Mouse (Mus musculus) G1E (cell line): ENCODE data around the gene Nagpa. TPM values are rescaled to one million over a fixed set of nuclear protein-coding genes. Genes with fewer than 3 reads are reported as not detected.

Experiments
- ATAC-seq: 2 replicates; pipeline ENCODE4 v1.8.0; 2016; ENCODE audit warnings: mild to moderate bottlenecking; ENCODE audit not compliant: insufficient number of reproducible peaks, poor library complexity, low FRiP score, severe bottlenecking; ENCODE audit errors: extremely low read depth
- DNase-seq: peaks from one replicate; pipeline ENCODE4 v3.0.0; 2012; ENCODE audit warnings: low spot score
- H3K27me3 ChIP-seq: 2 replicates; pipeline ENCODE4 v1.6.1; 2012; ENCODE audit warnings: mild to moderate bottlenecking, low read length, inconsistent platforms; ENCODE audit not compliant: insufficient read depth
- H3K36me3 ChIP-seq: replicated peaks from 2 replicates; pipeline ENCODE3; 2012; ENCODE audit warnings: mild to moderate bottlenecking, inconsistent platforms
- H3K4me1 ChIP-seq: 2 replicates; pipeline ENCODE4 v1.6.1; 2012; ENCODE audit warnings: low read depth, low read length, inconsistent platforms, mixed read lengths; ENCODE audit not compliant: insufficient read depth
- H3K4me3 ChIP-seq: 2 replicates; pipeline ENCODE4 v1.5.1; 2012; ENCODE audit warnings: low read depth, mild to moderate bottlenecking, inconsistent platforms, low read length, moderate library complexity, mixed read lengths
- H3K9me3 ChIP-seq: replicated peaks from 2 replicates; pipeline ENCODE4 v1.6.1; 2012; ENCODE audit warnings: inconsistent platforms
- CTCF ChIP-seq: IDR thresholded peaks from 2 replicates; pipeline ENCODE4 v1.5.1; 2012; ENCODE audit warnings: low read depth, low read length, inconsistent platforms, mixed read lengths
- GATA1 ChIP-seq: IDR thresholded peaks from 2 replicates; pipeline ENCODE4 v1.6.1; 2012; ENCODE audit warnings: borderline replicate concordance, low read length, inconsistent platforms, mixed read lengths
- GATA2 ChIP-seq: IDR thresholded peaks from 2 replicates; pipeline ENCODE4 v1.6.1; 2012; ENCODE audit warnings: low read depth, low read length, inconsistent platforms, borderline replicate concordance
- POLR2AphosphoS5 ChIP-seq: IDR thresholded peaks from 2 replicates; pipeline ENCODE4 v1.6.1; 2012; ENCODE audit warnings: low read depth, low read length, inconsistent platforms; ENCODE audit not compliant: insufficient replicate concordance
- TAL1 ChIP-seq: conservative IDR thresholded peaks from 2 replicates; pipeline ENCODE4 v1.6.1; 2012; ENCODE audit warnings: low read depth, low read length, inconsistent platforms, mixed read lengths
- polyA plus RNA-seq: library from polyadenylated mRNA; stranded (reverse); fragments of >175 nt; gene quantifications from 2 replicates; pipeline ENCODE4 v1.2.3, GENCODE M21; 2012
- total RNA-seq, 2 experiments: library from RNA; stranded (forward) in 1 of 2; stranded (reverse) in 1 of 2; fragments of 200-1000 nt in 1 of 2; fragments of >200 nt in 1 of 2; fragmentation: Nextera tagmentation in 1 of 2; gene quantifications; 2 replicates each; pipeline ENCODE4 v1.2.3; 2014 to 2017

Gene Nagpa
- total and polyA plus RNA-seq, 3 experiments = 9.7 to 31.3 (median 22.0) TPM

- H3K9me3 ChIP-seq = no peaks in the 10 kb centered on the region
- ATAC-seq = no peak
- TF ChIP-seq CTCF (no peak), GATA2 (no peak), POLR2AphosphoS5 (no peak)
- peaks cover 5% of the 10 kb centered on the region; the same call in 1 of the 2 replicates for H3K27me3 ChIP-seq
- no peak for DNase-seq
- H3K4me1 ChIP-seq = peaks cover 26% of the 10 kb centered on the region
- H3K4me3 ChIP-seq = no peak overlapping the region
- peaks cover 32% of the 10 kb centered on the region for H3K36me3 ChIP-seq
Measured at GRCm38 (mm10) chr16:5205431-5205970, 1.7 kb upstream of the Nagpa start.

GRCm38 (mm10) chr16:5203200-5203599 is 612 bp downstream of the Nagpa start:
- peak overlapping the region; percentile 97 for H3K4me3 ChIP-seq
- H3K4me1 ChIP-seq = peaks cover 21% of the 10 kb centered on the region
- H3K36me3 ChIP-seq = peaks cover 55% of the 10 kb centered on the region
- peak; percentile 48 for DNase-seq
- H3K9me3 ChIP-seq = no peaks in the 10 kb centered on the region
- H3K27me3 ChIP-seq = no peaks in the 10 kb centered on the region
- no peak for ATAC-seq
- no peak for TF ChIP-seq POLR2AphosphoS5
- no peak for TF ChIP-seq TAL1
- TF ChIP-seq GATA2 = no peak
- no peak for TF ChIP-seq CTCF
- TF ChIP-seq GATA1 = no peak

DNA sequence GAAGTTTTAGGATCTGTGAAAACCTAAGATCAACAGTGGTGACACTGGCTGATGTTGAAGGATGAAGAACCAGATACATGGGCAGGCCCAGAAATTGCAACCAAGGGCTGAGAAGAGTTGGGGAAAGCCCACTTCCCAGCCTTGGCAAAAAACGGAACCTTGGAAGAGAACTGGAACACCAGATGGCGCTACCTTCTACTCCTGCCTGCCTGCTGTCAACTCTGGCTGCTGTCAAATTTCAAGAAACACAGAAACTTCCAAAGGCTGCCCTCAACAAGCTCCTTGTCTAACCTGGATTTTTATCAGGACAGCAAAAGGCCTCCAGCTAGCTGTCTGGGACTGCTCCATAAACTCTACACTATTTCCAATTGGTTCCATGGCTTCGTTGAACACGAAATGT is 1.1 kb downstream of the Nagpa start:
- peaks cover 21% of the 10 kb centered on the region for H3K4me1 ChIP-seq
- peak overlapping the region; percentile 97 for H3K4me3 ChIP-seq
- no peak; the same call in 1 of the 2 replicates for ATAC-seq
- peak; percentile 71 for DNase-seq
- peaks cover 60% of the 10 kb centered on the region for H3K36me3 ChIP-seq
- H3K27me3 ChIP-seq = no peaks in the 10 kb centered on the region
- TF ChIP-seq GATA2 (no peak), CTCF (no peak), POLR2AphosphoS5 (no peak), TAL1 (no peak)
- no peaks in the 10 kb centered on the region for H3K9me3 ChIP-seq

DNA sequence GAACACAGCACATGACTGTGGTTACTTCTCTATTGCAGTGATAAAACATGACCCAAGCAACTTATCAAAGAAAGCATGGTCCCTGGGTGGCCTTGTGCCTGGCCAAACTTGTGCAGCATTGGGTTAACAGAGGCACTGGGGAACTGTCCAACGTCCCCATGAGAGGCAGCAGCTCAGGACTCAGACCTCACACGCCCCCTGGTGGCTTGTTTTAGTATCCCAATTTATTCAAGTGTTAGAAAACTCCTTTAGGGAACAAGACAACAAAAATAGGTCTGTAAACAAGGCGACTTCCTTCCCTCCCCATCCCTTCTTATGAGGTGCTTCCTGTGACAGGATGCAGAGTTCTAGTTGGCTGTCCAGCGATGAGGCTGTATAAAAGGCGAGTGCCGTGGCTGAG is 8.7 kb downstream of the Nagpa start:
- no peak overlapping the region for H3K4me3 ChIP-seq
- no peaks in the 10 kb centered on the region; the same call in 1 of the 2 replicates for H3K4me1 ChIP-seq
- H3K9me3 ChIP-seq = no peaks in the 10 kb centered on the region
- peaks cover 54% of the 10 kb centered on the region for H3K36me3 ChIP-seq
- TF ChIP-seq CTCF (peak; percentile 54; the same call in 1 of the 2 replicates), TAL1 (no peak), POLR2AphosphoS5 (no peak), GATA2 (no peak)
- peak; percentile 52 for DNase-seq
- peaks cover 3% of the 10 kb centered on the region; the same call in 1 of the 2 replicates for H3K27me3 ChIP-seq
- peak; percentile 45; the same call in 1 of the 2 replicates for ATAC-seq

DNA sequence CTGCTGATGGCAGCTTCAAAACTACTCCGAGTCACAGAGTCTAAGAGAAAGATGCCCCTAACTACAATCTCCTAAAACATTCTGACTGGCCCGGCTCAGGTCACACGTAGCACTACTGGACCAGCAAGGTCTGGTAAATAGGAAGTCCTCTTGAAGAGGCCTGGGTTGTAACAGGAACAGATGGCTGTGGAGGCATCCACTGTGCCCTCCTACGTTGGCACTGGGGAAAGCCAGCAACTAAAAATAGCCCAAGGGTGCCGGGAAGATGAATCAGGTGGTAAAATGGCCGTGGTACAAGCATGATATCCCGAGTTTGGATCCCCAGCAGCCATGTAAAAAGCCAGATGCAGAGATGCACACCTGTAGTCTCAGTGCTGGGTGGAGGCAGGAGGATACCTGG is 17.6 kb downstream of the Nagpa start:
- Histone ChIP-seq H3K27me3 (peaks cover 19% of the 10 kb centered on the region), H3K36me3 (no peaks in the 10 kb centered on the region), H3K9me3 (no peaks in the 10 kb centered on the region), H3K4me1 (no peaks in the 10 kb centered on the region), H3K4me3 (no peak overlapping the region)
- TF ChIP-seq GATA1 (no peak), POLR2AphosphoS5 (no peak), TAL1 (no peak), CTCF (no peak), GATA2 (no peak)
- DNase-seq (no peak), ATAC-seq (no peak)

GRCm38 (mm10) chr16:5185691-5186090 is 18.1 kb downstream of the Nagpa start:
- no peaks in the 10 kb centered on the region for H3K36me3 ChIP-seq
- H3K4me1 ChIP-seq = no peaks in the 10 kb centered on the region
- H3K9me3 ChIP-seq = no peaks in the 10 kb centered on the region
- H3K4me3 ChIP-seq = no peak overlapping the region
- DNase-seq = no peak
- no peak for ATAC-seq
- TF ChIP-seq GATA2 (no peak), TAL1 (no peak), GATA1 (no peak), POLR2AphosphoS5 (no peak)
- H3K27me3 ChIP-seq = peaks cover 20% of the 10 kb centered on the region

GRCm38 (mm10) chr16:5184956-5185355 is 18.9 kb downstream of the Nagpa start:
- no peaks in the 10 kb centered on the region for H3K4me1 ChIP-seq
- TF ChIP-seq TAL1 = no peak
- TF ChIP-seq GATA2 = no peak
- TF ChIP-seq CTCF = no peak
- no peak for TF ChIP-seq GATA1
- no peak for TF ChIP-seq POLR2AphosphoS5
- no peak for ATAC-seq
- no peaks in the 10 kb centered on the region for H3K36me3 ChIP-seq
- no peaks in the 10 kb centered on the region for H3K9me3 ChIP-seq
- peaks cover 20% of the 10 kb centered on the region for H3K27me3 ChIP-seq
- DNase-seq = no peak
- no peak overlapping the region for H3K4me3 ChIP-seq
